Mouse (Mus musculus) heart, embryonic 15.5 days (tissue): ENCODE results near the gene C2cd4d. TPM values are rescaled to one million over a fixed set of nuclear protein-coding genes. Genes with fewer than 3 reads are reported as not detected.

Experiments
- ATAC-seq: fragments of 200-750 bp; cut with Nextera tagmentation; replicated peaks from 2 replicates; pipeline ENCODE4 v1.8.0; 2017; ENCODE audit warnings: low read depth, moderate TSS enrichment; ENCODE audit not compliant: insufficient number of reproducible peaks, insufficient read depth, low FRiP score
- H3K27ac ChIP-seq: fragments of 300-500 bp; sonication (generic); 2 replicates; pipeline ENCODE4 v1.5.1; 2015; ENCODE audit warnings: mild to moderate bottlenecking, inconsistent platforms
- H3K27me3 ChIP-seq: fragments of 300-500 bp; sonication (generic); 2 replicates; pipeline ENCODE4 v1.6.1; 2015; ENCODE audit warnings: inconsistent platforms
- H3K36me3 ChIP-seq: fragments of 300-500 bp; sonication (generic); 2 replicates; pipeline ENCODE4 v1.6.1; 2015; ENCODE audit warnings: mild to moderate bottlenecking, inconsistent platforms
- H3K4me1 ChIP-seq: fragments of 300-500 bp; sonication (generic); replicated peaks from 2 replicates; pipeline ENCODE4 v1.6.1; 2015; ENCODE audit warnings: inconsistent platforms
- H3K4me2 ChIP-seq: fragments of 300-500 bp; sonication (generic); 2 replicates; pipeline ENCODE4 v1.6.1; 2015; ENCODE audit warnings: inconsistent platforms, mild to moderate bottlenecking, moderate library complexity
- H3K4me3 ChIP-seq: fragments of 300-500 bp; sonication (generic); 2 replicates; pipeline ENCODE4 v1.5.1; 2015; ENCODE audit warnings: mild to moderate bottlenecking, inconsistent platforms
- H3K9ac ChIP-seq: fragments of 300-500 bp; sonication (generic); 2 replicates; pipeline ENCODE4 v1.6.1; 2015; ENCODE audit warnings: mild to moderate bottlenecking, inconsistent platforms
- H3K9me3 ChIP-seq: fragments of 300-500 bp; sonication (generic); replicated peaks from 2 replicates; pipeline ENCODE4 v1.6.1; 2016; ENCODE audit warnings: inconsistent platforms
- WGBS: fragments of 180-500 bp; shearing (Covaris S2); methylation state at CpG from one replicate; pipeline ENCODE4 v1.1.7; 2015; ENCODE audit warnings: mixed read lengths; 5-methylcytosine and 5-hydroxymethylcytosine counted together
- polyA plus RNA-seq: library from polyadenylated mRNA; unstranded; fragments of >200 nt; fragmentation: Nextera tagmentation; extraction: Ambion mirVana; gene quantifications from 2 replicates; pipeline ENCODE4 v1.2.1, GENCODE M21; 2015

Gene C2cd4d
- polyA plus RNA-seq, 1 experiment from 2014 or later, result 0.19 TPM

GRCm38 (mm10) chr3:94377028-94377923 is 15.0 kb downstream of the C2cd4d start:
- ATAC-seq, result no peak
- Histone ChIP-seq H3K36me3 (no peaks in the 10 kb centered on the region), H3K9me3 (no peaks in the 10 kb centered on the region), H3K27ac (no peak overlapping the region), H3K4me2 (no peak overlapping the region), H3K9ac (no peak overlapping the region), H3K4me3 (no peak overlapping the region), H3K4me1 (peaks cover 21% of the 10 kb centered on the region), H3K27me3 (peaks cover 41% of the 10 kb centered on the region)
- WGBS, result 13% methylated on average over 13 of the region's 13 CpGs

GRCm38 (mm10) chr3:94379831-94380510 is 17.7 kb downstream of the C2cd4d start:
- Histone ChIP-seq H3K9me3 (no peaks in the 10 kb centered on the region), H3K36me3 (no peaks in the 10 kb centered on the region), H3K4me2 (no peak overlapping the region), H3K4me3 (no peak overlapping the region), H3K27ac (no peak overlapping the region), H3K4me1 (no peaks in the 10 kb centered on the region), H3K9ac (no peak overlapping the region), H3K27me3 (peaks cover 34% of the 10 kb centered on the region)
- WGBS, result 17% methylated on average over 9 of the region's 9 CpGs
- ATAC-seq, result no peak

- H3K27ac ChIP-seq, result no peak overlapping the region
- WGBS, result 59% methylated on average over 5 of the region's 5 CpGs
- H3K4me3 ChIP-seq, result no peak overlapping the region
- no peaks in the 10 kb centered on the region for H3K36me3 ChIP-seq
- no peaks in the 10 kb centered on the region for H3K9me3 ChIP-seq
- no peak for ATAC-seq
- peaks cover 12% of the 10 kb centered on the region; the same call in 1 of the 2 replicates for H3K27me3 ChIP-seq
- no peaks in the 10 kb centered on the region for H3K4me1 ChIP-seq
- H3K4me2 ChIP-seq, result no peak overlapping the region
- H3K9ac ChIP-seq, result no peak overlapping the region
Observed at GRCm38 (mm10) chr3:94382308-94382707, 20.1 kb downstream of the C2cd4d start.

GRCm38 (mm10) chr3:94383476-94383875 is 21.2 kb downstream of the C2cd4d start:
- Histone ChIP-seq H3K9me3 (no peaks in the 10 kb centered on the region), H3K36me3 (no peaks in the 10 kb centered on the region), H3K27ac (no peak overlapping the region), H3K9ac (no peak overlapping the region), H3K4me3 (no peak overlapping the region), H3K4me2 (no peak overlapping the region), H3K4me1 (no peaks in the 10 kb centered on the region), H3K27me3 (0 out of 2 replicates have a peak, but pooled peaks cover 5% of the 10 kb centered on the region)
- WGBS, result 58% methylated on average over 3 of the region's 3 CpGs
- ATAC-seq, result no peak

- H3K4me1 ChIP-seq, result no peaks in the 10 kb centered on the region
- H3K27me3 ChIP-seq, result no peaks in the 10 kb centered on the region; the same call in 1 of the 2 replicates
- no peak overlapping the region for H3K27ac ChIP-seq
- no peak overlapping the region for H3K9ac ChIP-seq
- 50% methylated on average over 4 of the region's 4 CpGs for WGBS
- no peak for ATAC-seq
- H3K4me3 ChIP-seq, result no peak overlapping the region
- no peaks in the 10 kb centered on the region for H3K9me3 ChIP-seq
- H3K4me2 ChIP-seq, result no peak overlapping the region
- H3K36me3 ChIP-seq, result no peaks in the 10 kb centered on the region
Observed at GRCm38 (mm10) chr3:94386671-94387070, 24.4 kb downstream of the C2cd4d start.

- H3K9ac ChIP-seq, result no peak overlapping the region
- no peak overlapping the region for H3K27ac ChIP-seq
- no peak overlapping the region for H3K4me2 ChIP-seq
- H3K4me3 ChIP-seq, result no peak overlapping the region
- no peaks in the 10 kb centered on the region for H3K36me3 ChIP-seq
- H3K9me3 ChIP-seq, result no peaks in the 10 kb centered on the region
- WGBS, result 82% methylated on average over 10 of the region's 10 CpGs
- H3K4me1 ChIP-seq, result no peaks in the 10 kb centered on the region
- H3K27me3 ChIP-seq, result no peaks in the 10 kb centered on the region; the same call in 1 of the 2 replicates
- ATAC-seq, result no peak
Observed at GRCm38 (mm10) chr3:94387391-94387790, 25.2 kb downstream of the C2cd4d start.

- no peak overlapping the region for H3K4me3 ChIP-seq
- no peaks in the 10 kb centered on the region for H3K9me3 ChIP-seq
- H3K9ac ChIP-seq, result no peak overlapping the region
- no peak overlapping the region for H3K27ac ChIP-seq
- H3K4me2 ChIP-seq, result no peak overlapping the region
- no peak for ATAC-seq
- H3K27me3 ChIP-seq, result no peaks in the 10 kb centered on the region; the same call in 1 of the 2 replicates
- 57% methylated on average over 5 of the region's 5 CpGs for WGBS
- H3K36me3 ChIP-seq, result no peaks in the 10 kb centered on the region
- no peaks in the 10 kb centered on the region for H3K4me1 ChIP-seq
Observed at GRCm38 (mm10) chr3:94388047-94388446, 25.8 kb downstream of the C2cd4d start.

GRCm38 (mm10) chr3:94389420-94389819 is 27.2 kb downstream of the C2cd4d start:
- H3K9me3 ChIP-seq, result no peaks in the 10 kb centered on the region
- no peaks in the 10 kb centered on the region for H3K36me3 ChIP-seq
- no peaks in the 10 kb centered on the region; the same call in 1 of the 2 replicates for H3K27me3 ChIP-seq
- H3K4me1 ChIP-seq, result no peaks in the 10 kb centered on the region
- H3K27ac ChIP-seq, result no peak overlapping the region
- 87% methylated on average over 16 of the region's 16 CpGs for WGBS
- H3K4me2 ChIP-seq, result no peak overlapping the region
- no peak for ATAC-seq
- no peak overlapping the region for H3K9ac ChIP-seq
- no peak overlapping the region for H3K4me3 ChIP-seq

GRCm38 (mm10) chr3:94391001-94391400 is 28.8 kb downstream of the C2cd4d start:
- 81% methylated on average over 5 of the region's 5 CpGs for WGBS
- H3K4me2 ChIP-seq, result no peak overlapping the region
- no peak for ATAC-seq

GRCm38 (mm10) chr3:94392128-94392527 is 29.9 kb downstream of the C2cd4d start:
- no peak overlapping the region for H3K27ac ChIP-seq
- H3K4me3 ChIP-seq, result no peak overlapping the region
- no peaks in the 10 kb centered on the region for H3K36me3 ChIP-seq
- H3K9me3 ChIP-seq, result no peaks in the 10 kb centered on the region
- H3K9ac ChIP-seq, result no peak overlapping the region
- 79% methylated on average over 2 of the region's 2 CpGs for WGBS
- no peak for ATAC-seq
- H3K4me2 ChIP-seq, result no peak overlapping the region
- peaks cover 6% of the 10 kb centered on the region for H3K27me3 ChIP-seq
- H3K4me1 ChIP-seq, result no peaks in the 10 kb centered on the region

More at GRCm38 (mm10) chr3:94391001-94391400, 28.8 kb downstream of the C2cd4d start:
- Histone ChIP-seq H3K36me3 (no peaks in the 10 kb centered on the region), H3K27me3 (no peaks in the 10 kb centered on the region; the same call in 1 of the 2 replicates), H3K27ac (no peak overlapping the region), H3K4me1 (no peaks in the 10 kb centered on the region), H3K9ac (no peak overlapping the region), H3K9me3 (no peaks in the 10 kb centered on the region), H3K4me3 (no peak overlapping the region)

- 67% methylated on average over 4 of the region's 4 CpGs for WGBS
Observed at GRCm38 (mm10) chr3:94393049-94393448, 30.8 kb downstream of the C2cd4d start.

More at GRCm38 (mm10) chr3:94393049-94393448, 30.8 kb downstream of the C2cd4d start:
- no peaks in the 10 kb centered on the region for H3K36me3 ChIP-seq
- H3K4me2 ChIP-seq, result no peak overlapping the region
- no peak overlapping the region for H3K27ac ChIP-seq
- no peak for ATAC-seq
- H3K9ac ChIP-seq, result no peak overlapping the region
- peaks cover 15% of the 10 kb centered on the region for H3K27me3 ChIP-seq
- H3K4me1 ChIP-seq, result no peaks in the 10 kb centered on the region
- H3K9me3 ChIP-seq, result no peaks in the 10 kb centered on the region
- no peak overlapping the region for H3K4me3 ChIP-seq
